Mouse (Mus musculus) neural tube, embryonic 11.5 days (tissue): ENCODE data around the gene Arhgef3. TPM values are rescaled to one million over a fixed set of nuclear protein-coding genes. Genes with fewer than 3 reads are reported as not detected.
"Not testable (repeated sequence)": the region's sequence is repeated elsewhere in the genome, so short reads cannot be mapped to it uniquely, and the experiment has no call there.

Source experiments
- ATAC-seq: fragments of 200-750 bp; cut with Nextera tagmentation; 2 replicates; pipeline ENCODE4 v1.8.0; 2017; ENCODE audit warnings: moderate number of reproducible peaks, mild to moderate bottlenecking, moderate TSS enrichment, moderate library complexity; ENCODE audit not compliant: insufficient read depth, low FRiP score, low TSS enrichment
- DNase-seq: peaks from one replicate; pipeline ENCODE4 v3.0.0-alpha.2; 2015; ENCODE audit warnings: low spot score
- H3K27ac ChIP-seq: fragments of 300-500 bp; sonication (generic); 2 replicates; pipeline ENCODE4 v1.5.1; 2014; ENCODE audit warnings: low read depth, mild to moderate bottlenecking, low read length
- H3K27me3 ChIP-seq: fragments of 300-500 bp; sonication (generic); 2 replicates; pipeline ENCODE4 v1.6.1; 2014; ENCODE audit warnings: mild to moderate bottlenecking, low read length, mixed read lengths; ENCODE audit not compliant: control insufficient read depth, insufficient read depth
- H3K36me3 ChIP-seq: fragments of 300-500 bp; sonication (generic); 2 replicates; pipeline ENCODE4 v1.6.1; 2014; ENCODE audit warnings: mild to moderate bottlenecking, low read length, moderate library complexity, mixed read lengths; ENCODE audit not compliant: control insufficient read depth, insufficient read depth
- H3K4me1 ChIP-seq: fragments of 300-500 bp; sonication (generic); 2 replicates; pipeline ENCODE4 v1.6.1; 2014; ENCODE audit warnings: low read length, mixed read lengths; ENCODE audit not compliant: control insufficient read depth, insufficient read depth
- H3K4me2 ChIP-seq: fragments of 300-500 bp; sonication (generic); 2 replicates; pipeline ENCODE4 v1.6.1; 2014; ENCODE audit warnings: low read depth, mild to moderate bottlenecking, moderate library complexity
- H3K4me3 ChIP-seq: fragments of 300-500 bp; sonication (generic); 2 replicates; pipeline ENCODE4 v1.5.1; 2014; ENCODE audit warnings: low read depth, low read length
- H3K9ac ChIP-seq: fragments of 300-500 bp; sonication (generic); 2 replicates; pipeline ENCODE4 v1.6.1; 2014; ENCODE audit warnings: mild to moderate bottlenecking, low read length
- H3K9me3 ChIP-seq: fragments of 300-500 bp; sonication (generic); 2 replicates; pipeline ENCODE4 v1.6.1; 2016; ENCODE audit warnings: low read length; ENCODE audit not compliant: control insufficient read depth
- WGBS: fragments of 180-500 bp; shearing (Covaris S2); extraction: QIAGEN DNeasy Blood & Tissue Kit; methylation state at CpG from one replicate; pipeline ENCODE4 v1.1.7; 2014; 5-methylcytosine and 5-hydroxymethylcytosine counted together
- polyA plus RNA-seq: library from polyadenylated mRNA; unstranded; fragments of >200 nt; fragmentation: Nextera tagmentation; extraction: Ambion mirVana; gene quantifications from 2 replicates; pipeline ENCODE4 v1.2.1, GENCODE M21; 2014

Arhgef3 gene
- polyA plus RNA-seq, 1 experiment from 2014 or later = 5.1 TPM

DNA sequence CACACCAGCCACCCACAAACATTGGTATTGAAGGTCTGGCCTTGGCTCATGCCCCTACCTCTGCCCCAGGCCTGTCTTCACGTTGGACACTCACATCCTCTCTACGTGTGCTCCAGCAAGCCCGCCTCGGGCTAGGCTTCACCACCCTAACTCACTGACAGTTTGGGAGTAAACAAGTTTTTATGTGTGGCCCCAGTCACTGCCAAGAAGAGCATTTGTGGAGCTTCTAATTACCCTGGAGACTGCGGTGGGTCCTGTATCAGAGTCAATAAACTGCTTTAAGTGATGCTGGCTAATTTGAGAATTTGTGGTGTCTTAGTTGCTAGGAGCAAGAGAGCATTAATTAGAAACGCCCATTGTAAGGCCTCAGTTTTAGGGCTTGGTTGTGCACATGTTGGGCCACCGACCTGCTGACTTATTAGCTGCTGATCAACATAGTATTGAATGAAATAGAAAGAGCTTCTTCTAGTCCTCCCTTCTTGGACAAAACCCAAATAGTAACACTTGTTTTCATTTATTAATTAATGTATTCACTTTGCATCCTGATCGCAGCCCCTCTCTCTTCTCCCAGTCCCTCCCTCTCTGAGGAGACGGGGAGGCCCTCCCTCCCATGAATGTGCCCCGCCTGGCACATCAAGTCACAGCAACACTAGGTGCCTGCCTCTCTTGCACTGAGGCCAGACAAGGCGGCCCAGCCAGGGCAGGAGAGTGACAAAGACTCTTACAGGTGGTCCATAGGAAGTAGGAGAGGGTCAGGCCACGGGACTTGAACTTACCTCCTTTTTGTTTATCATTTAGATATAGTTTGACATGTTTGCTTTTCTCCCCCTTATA lies 86.3 kb downstream of the Arhgef3 start:
- Histone ChIP-seq H3K36me3 (no peaks in the 10 kb centered on the region), H3K27ac (no peak overlapping the region), H3K4me3 (no peak overlapping the region), H3K9ac (no peak overlapping the region), H3K4me2 (no peak overlapping the region), H3K27me3 (no peaks in the 10 kb centered on the region), H3K4me1 (no peaks in the 10 kb centered on the region), H3K9me3 (no peaks in the 10 kb centered on the region)
- DNase-seq (peak; percentile 4), ATAC-seq (no peak)
- 60% methylated on average over 12 of the region's 12 CpGs for WGBS

DNA sequence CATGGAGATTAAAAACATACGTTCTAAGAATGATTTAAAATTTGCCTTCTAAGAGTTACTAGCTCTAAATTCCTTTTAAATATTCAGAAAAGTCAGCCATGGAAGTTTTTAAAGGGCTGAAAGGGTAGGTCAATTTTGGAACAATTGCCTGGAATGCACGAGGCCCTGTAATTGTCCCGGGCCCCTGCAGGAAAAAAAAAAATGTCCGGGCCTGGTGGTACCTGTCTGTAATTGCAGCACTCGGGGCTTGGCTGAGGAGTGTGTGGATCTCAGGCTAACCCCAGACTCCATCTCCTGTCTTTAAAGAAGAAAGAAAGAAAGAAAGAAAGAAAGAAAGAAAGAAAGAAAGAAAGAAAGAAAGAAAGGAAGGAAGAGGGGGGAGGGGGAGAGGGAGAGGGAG lies 87.1 kb downstream of the Arhgef3 start:
- Histone ChIP-seq H3K27me3 (no peaks in the 10 kb centered on the region), H3K27ac (no peak overlapping the region), H3K9ac (no peak overlapping the region), H3K4me1 (no peaks in the 10 kb centered on the region), H3K9me3 (no peaks in the 10 kb centered on the region), H3K4me2 (no peak overlapping the region), H3K4me3 (no peak overlapping the region), H3K36me3 (no peaks in the 10 kb centered on the region)
- DNase-seq (peak; percentile 9), ATAC-seq (no peak)
- 45% methylated on average over 5 of the region's 5 CpGs for WGBS

DNA sequence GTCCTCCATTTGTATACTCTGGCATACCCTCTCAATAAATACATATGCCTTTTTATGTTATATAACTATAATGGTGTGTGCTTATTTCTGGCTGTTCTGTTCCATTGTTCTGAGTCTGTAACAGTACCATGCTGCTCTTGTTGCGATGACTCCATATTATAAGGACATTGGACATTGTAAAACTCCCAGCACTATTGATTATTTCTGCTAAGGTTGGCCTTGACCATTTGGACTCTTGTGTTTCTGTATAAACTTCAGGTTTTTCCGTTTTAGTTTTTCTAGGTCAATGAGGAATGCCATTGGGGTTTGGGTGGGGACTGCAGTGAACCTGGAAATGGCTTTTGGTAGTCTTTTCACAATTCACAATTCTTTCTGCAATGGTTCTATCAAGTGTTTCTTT lies 90.0 kb downstream of the Arhgef3 start:
- Histone ChIP-seq H3K9me3 (no peaks in the 10 kb centered on the region), H3K27ac (no peak overlapping the region), H3K9ac (no peak overlapping the region), H3K36me3 (no peaks in the 10 kb centered on the region), H3K4me3 (no peak overlapping the region), H3K27me3 (no peaks in the 10 kb centered on the region), H3K4me2 (no peak overlapping the region), H3K4me1 (no peaks in the 10 kb centered on the region)
- ATAC-seq (no peak), DNase-seq (peak; percentile 4)
- 88% methylated on average over 2 of the region's 2 CpGs for WGBS

DNA sequence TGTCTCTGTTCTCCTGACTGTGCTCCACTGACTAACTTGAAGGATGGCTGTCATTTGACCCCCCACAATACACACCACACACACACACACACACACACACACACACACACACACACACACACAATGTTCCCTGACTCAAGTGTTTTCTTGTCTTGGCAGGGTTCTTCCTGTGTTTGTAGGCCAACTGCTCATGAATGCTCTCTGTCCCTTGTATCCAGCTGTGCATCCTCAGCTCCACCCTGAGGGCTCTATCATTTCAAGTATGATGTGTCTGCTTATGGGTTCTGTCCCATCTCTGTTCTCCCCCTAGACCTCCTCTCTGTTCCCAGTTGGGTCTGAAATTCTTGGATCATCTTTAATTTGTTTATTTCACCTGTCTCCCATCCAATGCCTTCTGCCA lies 91.7 kb downstream of the Arhgef3 start:
- no peaks in the 10 kb centered on the region for H3K36me3 ChIP-seq
- no peak for DNase-seq

DNA sequence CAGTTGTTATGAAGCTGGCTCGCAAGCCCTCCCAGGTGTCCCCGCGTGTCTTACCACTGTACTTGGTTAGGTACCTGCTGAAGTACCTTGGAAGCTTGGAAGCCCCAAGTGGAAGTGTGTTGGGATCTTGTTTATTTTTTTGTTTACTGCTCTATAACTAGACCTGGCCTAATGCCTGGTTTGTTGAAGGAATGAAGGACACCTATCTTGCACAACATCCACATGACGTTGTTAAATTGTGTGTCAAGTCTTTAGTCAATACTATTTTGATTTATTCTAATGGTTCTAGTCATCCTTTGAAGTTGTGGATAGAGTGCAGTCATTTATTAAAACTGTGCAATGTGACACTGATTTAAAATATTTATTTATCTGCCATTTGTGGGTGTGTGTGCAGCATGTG lies 94.8 kb downstream of the Arhgef3 start:
- no peak for ATAC-seq
- Histone ChIP-seq H3K27ac (no peak overlapping the region), H3K4me3 (no peak overlapping the region)

More for the DNA sequence above, 91.7 kb downstream of the Arhgef3 start:
- no peaks in the 10 kb centered on the region for H3K9me3 ChIP-seq
- no peak overlapping the region for H3K27ac ChIP-seq
- no peaks in the 10 kb centered on the region for H3K27me3 ChIP-seq
- H3K4me2 ChIP-seq = no peak overlapping the region
- H3K4me1 ChIP-seq = no peaks in the 10 kb centered on the region
- H3K9ac ChIP-seq = no peak overlapping the region
- no peak overlapping the region for H3K4me3 ChIP-seq
- ATAC-seq = no peak

DNA sequence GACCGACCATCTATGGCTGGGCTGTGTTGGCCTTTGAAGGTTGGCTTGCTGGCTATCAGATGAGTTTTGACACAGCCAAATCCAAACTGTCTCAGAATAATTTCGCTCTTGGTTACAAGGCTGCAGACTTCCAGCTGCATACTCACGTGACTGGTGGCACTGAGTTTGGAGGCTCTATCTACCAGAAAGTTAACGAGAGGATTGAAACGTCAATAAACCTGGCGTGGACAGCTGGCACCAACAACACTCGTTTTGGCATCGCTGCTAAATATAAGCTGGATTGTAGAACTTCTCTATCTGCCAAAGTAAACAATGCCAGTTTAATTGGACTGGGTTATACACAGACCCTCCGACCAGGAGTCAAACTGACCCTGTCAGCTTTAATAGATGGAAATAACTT lies 96.1 kb downstream of the Arhgef3 start:
- not testable (repeated sequence) for H3K4me3 ChIP-seq, DNase-seq, H3K27ac ChIP-seq, H3K36me3 ChIP-seq, H3K4me1 ChIP-seq, H3K4me2 ChIP-seq, H3K9me3 ChIP-seq, ATAC-seq, H3K27me3 ChIP-seq, H3K9ac ChIP-seq
- WGBS = 93% methylated on average over 9 of the region's 9 CpGs

More for the DNA sequence above, 94.8 kb downstream of the Arhgef3 start:
- 95% methylated on average over 4 of the region's 4 CpGs for WGBS
- Histone ChIP-seq H3K4me1 (no peaks in the 10 kb centered on the region), H3K9me3 (no peaks in the 10 kb centered on the region), H3K36me3 (no peaks in the 10 kb centered on the region), H3K4me2 (no peak overlapping the region), H3K27me3 (no peaks in the 10 kb centered on the region), H3K9ac (no peak overlapping the region)
- no peak for DNase-seq

DNA sequence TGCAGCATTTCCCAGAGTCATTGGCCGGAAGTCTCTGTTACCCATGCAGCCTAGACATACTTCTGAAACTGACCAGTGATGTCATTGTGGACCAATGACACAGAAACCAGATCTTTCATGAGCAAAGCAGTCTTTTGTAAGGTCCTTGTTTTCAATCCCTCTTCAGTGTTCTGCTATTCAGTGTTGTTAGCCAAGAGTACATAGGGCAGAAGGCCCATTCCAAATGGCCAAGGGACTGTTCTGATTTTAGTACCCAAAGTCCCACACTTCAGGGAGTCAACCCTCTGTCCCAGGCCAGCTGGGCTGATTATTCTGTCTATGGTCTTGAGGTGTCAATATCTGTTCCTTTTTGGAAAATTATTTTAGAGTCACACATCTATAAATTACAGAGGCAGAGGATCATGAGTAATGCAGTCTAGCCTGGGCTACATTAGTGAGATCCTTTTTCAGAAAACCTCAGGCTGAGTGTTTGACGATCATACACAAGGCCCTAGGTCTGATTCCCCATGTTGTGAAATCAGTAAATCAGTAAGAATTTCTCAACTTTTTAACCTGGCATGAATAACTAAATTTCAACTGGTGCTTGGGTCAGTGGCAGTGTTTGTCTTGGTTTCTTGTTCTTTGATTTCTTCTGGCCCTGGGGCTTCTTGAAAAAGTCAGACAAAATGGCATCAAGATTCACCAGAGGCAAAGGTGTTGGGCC lies 97.2 kb downstream of the Arhgef3 start:
- H3K36me3 ChIP-seq = no peaks in the 10 kb centered on the region
- no peak overlapping the region for H3K4me3 ChIP-seq
- H3K9me3 ChIP-seq = no peaks in the 10 kb centered on the region
- no peaks in the 10 kb centered on the region for H3K4me1 ChIP-seq
- DNase-seq (peak; percentile 2), ATAC-seq (no peak)
- H3K27ac ChIP-seq = no peak overlapping the region
- no peak overlapping the region for H3K9ac ChIP-seq
- WGBS = 91% methylated on average over 2 of the region's 2 CpGs
- no peaks in the 10 kb centered on the region for H3K27me3 ChIP-seq
- no peak overlapping the region for H3K4me2 ChIP-seq

DNA sequence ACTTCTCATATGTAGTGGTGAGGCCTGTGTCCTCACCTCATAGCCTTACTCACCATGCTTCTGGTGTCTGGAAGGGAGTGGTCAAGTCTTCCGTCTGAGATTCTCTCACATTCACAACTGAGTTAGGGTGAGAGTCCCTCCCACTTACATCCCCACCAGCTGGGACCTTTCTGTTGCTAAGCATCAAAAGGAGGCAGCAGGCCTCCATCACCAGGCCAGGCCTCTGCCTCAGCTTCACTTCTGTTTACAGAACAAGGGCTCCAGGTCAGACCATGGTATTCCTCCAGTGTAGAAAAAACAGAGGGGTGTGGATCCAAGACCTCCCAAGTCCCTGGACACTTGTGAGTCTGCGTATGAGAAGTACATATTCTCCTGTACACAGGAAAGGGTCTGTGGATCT lies 99.5 kb downstream of the Arhgef3 start:
- H3K4me1 ChIP-seq = no peaks in the 10 kb centered on the region
- ATAC-seq (no peak), DNase-seq (no peak)
- H3K4me3 ChIP-seq = no peak overlapping the region
- H3K4me2 ChIP-seq = no peak overlapping the region
- no peaks in the 10 kb centered on the region for H3K27me3 ChIP-seq
- no peaks in the 10 kb centered on the region for H3K36me3 ChIP-seq
- no peak overlapping the region for H3K27ac ChIP-seq
- H3K9me3 ChIP-seq = no peaks in the 10 kb centered on the region
- H3K9ac ChIP-seq = no peak overlapping the region
- WGBS = 73% methylated on average over 2 of the region's 2 CpGs

DNA sequence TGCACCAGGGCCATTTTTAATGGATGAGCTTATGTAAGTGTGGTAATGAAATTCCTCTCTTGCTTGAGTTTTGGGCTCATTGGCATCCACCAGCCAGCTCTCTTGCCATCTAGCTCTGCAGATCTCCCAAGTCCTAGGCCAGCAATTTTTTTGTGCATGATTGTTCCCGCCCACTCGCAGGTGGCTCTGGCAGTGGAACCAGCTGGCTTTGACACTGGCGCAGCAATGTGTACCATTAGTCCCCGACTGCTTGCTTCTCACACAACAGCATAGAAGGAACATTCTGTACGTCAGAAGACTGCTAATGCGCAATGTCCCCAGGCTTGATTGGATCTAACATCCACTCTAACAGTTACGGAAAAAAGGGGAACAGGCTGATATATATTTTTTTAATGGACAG lies 105.0 kb downstream of the Arhgef3 start:
- Histone ChIP-seq H3K4me2 (no peak overlapping the region), H3K4me1 (no peaks in the 10 kb centered on the region), H3K27me3 (no peaks in the 10 kb centered on the region), H3K4me3 (no peak overlapping the region), H3K9ac (no peak overlapping the region), H3K36me3 (no peaks in the 10 kb centered on the region), H3K9me3 (no peaks in the 10 kb centered on the region), H3K27ac (no peak overlapping the region)
- no peak for DNase-seq
- WGBS = 92% methylated on average over 7 of the region's 7 CpGs
- no peak for ATAC-seq
